Mouse (Mus musculus) urinary bladder, postnatal 10 days (tissue): ENCODE measurements at regions not wholly inside any gene's neighbourhood (a gene's known extent, or its start where the extent isn't known, plus 50 kb on each side); places are given as distances from the start of the nearest gene placed in this dataset.

Source experiments
- DNase-seq: peaks from one replicate; pipeline ENCODE4 v3.0.0; 2022; ENCODE audit warnings: low spot score

GRCm38 (mm10) chr4:56051792-56052380 lies 519.6 kb upstream of the Klf4 start:
- no peak for DNase-seq

- DNase-seq, result no peak
Measured at GRCm38 (mm10) chr4:56039327-56039726, 507.1 kb upstream of the Klf4 start.

- no peak for DNase-seq
Measured at GRCm38 (mm10) chr4:56036334-56036733, 504.1 kb upstream of the Klf4 start.

GRCm38 (mm10) chr4:56035543-56035942 lies 503.3 kb upstream of the Klf4 start:
- DNase-seq, result no peak

- no peak for DNase-seq
Measured at GRCm38 (mm10) chr4:56028441-56028840, 496.2 kb upstream of the Klf4 start.

- no peak for DNase-seq
Measured at GRCm38 (mm10) chr4:56027258-56027657, 495.0 kb upstream of the Klf4 start.

GRCm38 (mm10) chr4:56024478-56024877 lies 492.2 kb upstream of the Klf4 start:
- DNase-seq, result no peak

GRCm38 (mm10) chr4:56018212-56018611 lies 485.9 kb upstream of the Klf4 start:
- DNase-seq, result no peak

- no peak for DNase-seq
Measured at GRCm38 (mm10) chr4:56015481-56015880, 483.2 kb upstream of the Klf4 start.

- no peak for DNase-seq
Measured at GRCm38 (mm10) chr4:56008287-56008686, 476.0 kb upstream of the Klf4 start.

- no peak for DNase-seq
Measured at GRCm38 (mm10) chr4:56004227-56004626, 472.0 kb upstream of the Klf4 start.

GRCm38 (mm10) chr4:56001312-56001731 lies 469.1 kb upstream of the Klf4 start:
- no peak for DNase-seq

- no peak for DNase-seq
Measured at GRCm38 (mm10) chr4:55984026-55984425, 451.8 kb upstream of the Klf4 start.

GRCm38 (mm10) chr4:55978539-55978938 lies 446.3 kb upstream of the Klf4 start:
- no peak for DNase-seq

- no peak for DNase-seq
Measured at GRCm38 (mm10) chr4:55976265-55976664, 444.0 kb upstream of the Klf4 start.

- DNase-seq, result no peak
Measured at GRCm38 (mm10) chr4:55973706-55974105, 441.4 kb upstream of the Klf4 start.

GRCm38 (mm10) chr4:55972235-55972819 lies 440.1 kb upstream of the Klf4 start:
- no peak for DNase-seq

GRCm38 (mm10) chr4:55960063-55960462 lies 427.8 kb upstream of the Klf4 start:
- no peak for DNase-seq

- DNase-seq, result no peak
Measured at GRCm38 (mm10) chr4:55953701-55954100, 421.4 kb upstream of the Klf4 start.

- DNase-seq, result no peak
Measured at GRCm38 (mm10) chr4:55952220-55952619, 420.0 kb upstream of the Klf4 start.

- no peak for DNase-seq
Measured at GRCm38 (mm10) chr4:55941423-55941822, 409.2 kb upstream of the Klf4 start.

- no peak for DNase-seq
Measured at GRCm38 (mm10) chr4:55938383-55938782, 406.1 kb upstream of the Klf4 start.

- no peak for DNase-seq
Measured at GRCm38 (mm10) chr4:55937833-55938232, 405.6 kb upstream of the Klf4 start.

- DNase-seq, result no peak
Measured at GRCm38 (mm10) chr4:55929141-55929782, 397.0 kb upstream of the Klf4 start.
